Mouse (Mus musculus) thymus, postnatal 0 days (tissue): ENCODE data around the gene Atf7ip. TPM values are rescaled to one million over a fixed set of nuclear protein-coding genes. Genes with fewer than 3 reads are reported as not detected.
A peak's percentile ranks its signal among the peaks of the same experiment; 100 is the strongest.

Experiments
- DNase-seq: peaks from one replicate; pipeline ENCODE4 v3.0.0-alpha.2; 2015; ENCODE audit warnings: low spot score
- polyA plus RNA-seq: library from polyadenylated mRNA; unstranded; fragments of >200 nt; fragmentation: Nextera tagmentation; extraction: Ambion mirVana; gene quantifications from 2 replicates; pipeline ENCODE4 v1.2.1, GENCODE M21; 2015

Atf7ip gene
- polyA plus RNA-seq, 1 experiment from 2014 or later: 28.5 TPM

GRCm38 (mm10) chr6:136484093-136484492 is 21.9 kb upstream of the Atf7ip start:
- DNase-seq: no peak

GRCm38 (mm10) chr6:136486166-136486565 is 19.8 kb upstream of the Atf7ip start:
- no peak for DNase-seq

- DNase-seq: no peak
Observed at GRCm38 (mm10) chr6:136486801-136487553, 19.0 kb upstream of the Atf7ip start.

GRCm38 (mm10) chr6:136487554-136487950 is 18.4 kb upstream of the Atf7ip start:
- DNase-seq: no peak

GRCm38 (mm10) chr6:136489899-136490298 is 16.1 kb upstream of the Atf7ip start:
- DNase-seq: no peak

- peak; percentile 74 for DNase-seq
Observed at GRCm38 (mm10) chr6:136490516-136491475, 15.2 kb upstream of the Atf7ip start.

- peak; percentile 51 for DNase-seq
Observed at GRCm38 (mm10) chr6:136491631-136492030, 14.3 kb upstream of the Atf7ip start.

- no peak for DNase-seq
Observed at GRCm38 (mm10) chr6:136492251-136492650, 13.7 kb upstream of the Atf7ip start.

- no peak for DNase-seq
Observed at GRCm38 (mm10) chr6:136493486-136493885, 12.5 kb upstream of the Atf7ip start.

GRCm38 (mm10) chr6:136493910-136494751 is 11.8 kb upstream of the Atf7ip start:
- DNase-seq: no peak

- DNase-seq: no peak
Observed at GRCm38 (mm10) chr6:136495023-136495422, 10.9 kb upstream of the Atf7ip start.

GRCm38 (mm10) chr6:136497744-136498143 is 8.2 kb upstream of the Atf7ip start:
- DNase-seq: peak; percentile 81

- DNase-seq: no peak
Observed at GRCm38 (mm10) chr6:136499292-136499977, 6.5 kb upstream of the Atf7ip start.

GRCm38 (mm10) chr6:136508652-136509051 is 2.7 kb downstream of the Atf7ip start:
- DNase-seq: no peak

GRCm38 (mm10) chr6:136510945-136511344 is 5.0 kb downstream of the Atf7ip start:
- DNase-seq: no peak

GRCm38 (mm10) chr6:136512351-136512750 is 6.4 kb downstream of the Atf7ip start:
- no peak for DNase-seq

GRCm38 (mm10) chr6:136516626-136517025 is 10.7 kb downstream of the Atf7ip start:
- no peak for DNase-seq

- DNase-seq: peak; percentile 37
Observed at GRCm38 (mm10) chr6:136517221-136517620, 11.3 kb downstream of the Atf7ip start.

GRCm38 (mm10) chr6:136518537-136519246 is 12.7 kb downstream of the Atf7ip start:
- peak; percentile 98 for DNase-seq

- DNase-seq: no peak
Observed at GRCm38 (mm10) chr6:136519254-136519653, 13.3 kb downstream of the Atf7ip start.
